Mouse (Mus musculus): ENCODE results near the gene Shisa2.
"Not testable (repeated sequence)": the region's sequence is repeated elsewhere in the genome, so short reads cannot be mapped to it uniquely, and the experiment has no call there.

Gene Shisa2

DNA sequence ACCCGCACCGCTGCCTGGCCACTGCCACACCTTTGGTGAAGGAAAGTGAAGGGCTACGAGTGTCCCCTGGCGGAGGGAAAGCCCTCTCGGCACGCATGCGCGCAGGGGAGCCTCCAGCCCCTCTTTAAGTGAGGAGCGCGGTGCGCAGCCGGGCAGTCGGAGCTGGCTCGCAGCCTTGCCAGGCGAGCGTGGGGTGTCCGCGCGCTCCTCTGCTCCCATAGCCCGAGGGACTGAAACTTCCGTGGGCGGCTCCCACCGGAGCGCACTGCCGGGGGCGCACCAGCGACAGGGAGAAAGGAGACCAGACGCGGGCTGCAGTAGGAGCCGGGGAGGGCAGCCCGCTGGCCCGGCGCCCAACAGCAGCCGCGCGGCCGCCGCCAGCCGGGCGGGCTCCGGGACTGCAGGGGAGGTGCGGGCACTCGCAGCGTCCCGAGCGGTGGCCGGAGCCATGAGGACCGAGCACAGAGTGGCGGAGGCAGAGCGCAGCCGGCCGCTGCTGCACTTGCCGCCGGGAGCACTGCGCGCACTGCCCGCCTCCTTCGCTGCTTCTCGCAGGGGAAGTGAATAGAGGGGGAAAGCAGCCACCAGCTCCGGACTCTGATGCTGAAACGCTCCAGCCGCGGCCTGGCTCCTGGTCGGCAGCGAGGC lies at the start of gene Shisa2:
Gene Shisa2 (plus strand): TSS at position 151 of the 648 bp plus-strand sequence.
- peak; percentile 53 to 55 for DNase-seq

DNA sequence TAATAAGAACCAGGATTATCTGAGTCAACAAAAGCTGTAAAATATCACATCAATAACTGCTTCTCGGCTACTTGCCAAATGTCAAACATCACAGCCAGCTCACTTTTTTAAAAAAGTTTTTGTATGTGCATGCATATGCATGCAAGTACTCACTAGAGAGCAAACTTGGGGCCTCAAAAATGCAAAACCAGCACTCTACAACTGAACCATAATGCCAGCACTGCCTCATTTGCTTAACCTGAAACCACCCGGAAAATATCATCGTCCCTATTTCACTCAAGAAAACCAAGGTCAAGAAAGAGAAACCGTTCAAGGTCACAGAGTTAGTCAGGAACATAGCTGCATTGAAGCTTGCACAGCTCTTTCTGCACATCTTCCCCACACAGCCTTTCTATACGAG lies 48.7 kb upstream of the Shisa2 start:
- DNase-seq = no peak

- peak in 1 of 2 experiments; percentile 27 for DNase-seq
Observed at GRCm38 (mm10) chr14:59590614-59591013, 34.5 kb upstream of the Shisa2 start.

DNA sequence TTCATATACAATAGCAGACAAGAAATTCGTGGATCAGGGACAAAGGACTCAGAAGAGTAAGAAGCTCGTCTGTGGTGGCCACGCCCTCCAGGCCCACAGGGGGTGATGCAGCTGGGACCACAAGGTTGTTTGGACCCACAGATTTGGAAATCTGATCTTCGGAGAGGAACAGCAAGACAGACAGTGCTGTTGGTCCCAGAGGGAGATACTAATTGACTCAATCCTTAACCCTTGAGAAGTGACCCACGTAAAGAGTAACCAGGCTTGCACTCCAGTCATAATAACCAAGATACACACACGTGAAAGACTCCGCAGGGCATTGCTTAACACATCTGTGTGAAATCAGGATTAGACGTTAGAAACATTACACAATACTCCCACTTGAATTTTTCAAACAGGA lies 33.2 kb upstream of the Shisa2 start:
- no peak for DNase-seq

- DNase-seq = no peak
Observed at GRCm38 (mm10) chr14:59592593-59592992, 32.5 kb upstream of the Shisa2 start.

GRCm38 (mm10) chr14:59594988-59595387 lies 30.1 kb upstream of the Shisa2 start:
- DNase-seq = no peak

GRCm38 (mm10) chr14:59597398-59598259 lies 27.5 kb upstream of the Shisa2 start, which contains the start of gene Cdadc1:
Gene Cdadc1, minus strand, starts transcription at chr14:59597959.
- DNase-seq = peak; percentile 92 to 97

DNA sequence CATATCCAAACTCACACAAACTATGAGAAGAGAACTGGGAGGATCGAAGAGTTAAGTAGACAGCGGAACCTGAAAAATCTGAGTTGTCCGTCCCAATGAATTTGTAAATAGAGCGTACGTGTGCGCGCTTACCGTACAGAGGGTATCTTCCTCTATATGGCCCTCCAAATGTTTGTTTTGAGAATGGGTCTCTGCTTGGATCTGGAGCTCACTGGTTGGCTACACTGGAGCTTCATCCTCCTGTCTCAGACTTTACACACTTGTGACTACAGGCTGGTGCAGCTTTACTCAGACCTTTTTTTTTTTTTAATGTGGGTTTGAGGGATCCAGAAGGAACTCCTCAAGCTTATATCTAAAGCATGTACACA lies 26.9 kb upstream of the Shisa2 start:
- DNase-seq = no peak

DNA sequence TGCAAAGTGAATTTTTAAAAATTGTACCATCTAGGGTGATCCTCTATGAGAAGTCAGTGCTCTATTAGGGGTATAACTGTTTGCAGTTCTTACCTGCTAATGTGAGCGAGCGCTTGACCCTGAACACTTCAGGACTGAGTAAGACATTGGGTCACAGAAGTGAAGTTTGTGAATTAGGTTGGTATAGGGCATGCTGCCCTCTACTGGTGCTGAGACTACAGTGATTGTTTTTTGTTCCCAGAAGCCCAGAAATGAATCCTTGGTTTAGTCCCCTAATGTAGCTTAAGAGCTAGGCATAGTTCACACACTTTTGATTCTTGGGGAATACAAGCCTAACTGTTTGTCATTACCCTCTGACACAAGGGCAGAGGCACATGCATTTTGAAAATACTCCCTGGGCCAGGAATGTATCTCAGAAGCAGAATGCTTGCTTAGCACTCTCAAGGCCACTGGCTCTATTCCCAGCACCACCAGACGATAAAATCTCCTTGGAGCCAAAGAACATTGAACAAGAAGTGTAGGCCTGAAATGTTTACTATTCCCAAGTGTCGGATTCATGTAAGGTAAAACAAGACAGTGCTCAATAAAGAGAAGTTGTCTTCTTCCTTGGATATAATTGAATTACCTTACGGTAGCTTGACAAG lies 21.0 kb upstream of the Shisa2 start:
- peak in 1 of 2 experiments; percentile 36 for DNase-seq

- DNase-seq = peak; percentile 25 to 75
Observed at GRCm38 (mm10) chr14:59605671-59606353, 19.3 kb upstream of the Shisa2 start.

- no peak for DNase-seq
Observed at GRCm38 (mm10) chr14:59607021-59607420, 18.1 kb upstream of the Shisa2 start.

GRCm38 (mm10) chr14:59612920-59613625 lies 12.0 kb upstream of the Shisa2 start:
- DNase-seq = peak; percentile 23 to 64

DNA sequence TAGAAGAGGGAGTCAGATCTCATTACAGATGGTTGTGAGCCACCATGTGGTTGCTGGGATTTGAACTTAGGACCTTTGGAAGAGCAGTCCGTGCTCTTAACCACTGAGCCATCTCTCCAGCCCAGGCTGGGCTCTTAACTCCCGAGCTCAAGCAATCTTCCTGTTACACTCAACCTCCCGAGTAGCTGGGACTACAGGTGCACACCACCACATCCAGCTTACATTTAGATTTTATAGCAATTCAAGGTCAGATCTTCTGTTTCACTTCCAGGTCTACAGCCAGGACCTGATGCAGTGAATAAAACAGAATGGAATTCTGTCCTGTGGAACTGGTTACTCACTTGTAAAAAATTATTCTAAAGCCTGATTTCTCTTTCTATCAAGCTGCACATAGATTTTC lies 11.0 kb upstream of the Shisa2 start:
- DNase-seq = not testable (repeated sequence)

GRCm38 (mm10) chr14:59616802-59617201 lies 8.3 kb upstream of the Shisa2 start:
- DNase-seq = no peak

GRCm38 (mm10) chr14:59624326-59624885 lies 702 bp upstream of the Shisa2 start:
- DNase-seq = no peak

GRCm38 (mm10) chr14:59625806-59626364 lies 777 bp downstream of the Shisa2 start:
- no peak for DNase-seq

- DNase-seq = peak in 1 of 2 experiments; percentile 11
Observed at GRCm38 (mm10) chr14:59626711-59627110, 1.6 kb downstream of the Shisa2 start.

DNA sequence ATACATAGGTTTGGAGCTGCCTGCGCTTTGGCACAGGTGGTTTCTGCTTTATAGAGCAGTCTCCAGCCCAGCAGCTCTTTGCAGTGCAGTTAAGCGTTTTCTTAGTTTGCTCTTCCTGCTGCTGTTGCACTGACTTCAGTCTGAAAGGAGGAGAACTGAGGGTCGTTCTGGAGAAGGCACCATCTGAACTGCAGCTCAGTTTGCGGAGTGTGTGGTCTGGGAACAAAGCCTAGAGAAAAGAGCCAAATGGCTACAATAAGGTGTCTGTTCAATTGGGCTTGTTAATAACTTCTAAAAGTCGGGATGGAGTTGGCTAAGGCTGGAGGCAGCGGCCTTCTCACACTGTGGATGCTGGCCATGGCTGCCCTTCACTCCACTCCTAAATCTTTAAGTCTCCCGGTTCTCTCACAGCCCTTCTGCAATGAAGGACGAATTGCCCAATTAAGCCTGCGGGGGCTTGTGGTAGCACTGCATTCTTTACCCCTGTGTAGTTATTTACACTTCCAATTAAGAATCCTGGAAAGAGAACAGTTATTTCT lies 2.1 kb downstream of the Shisa2 start:
- no peak for DNase-seq

GRCm38 (mm10) chr14:59627823-59628222 lies 2.7 kb downstream of the Shisa2 start:
- DNase-seq = no peak

DNA sequence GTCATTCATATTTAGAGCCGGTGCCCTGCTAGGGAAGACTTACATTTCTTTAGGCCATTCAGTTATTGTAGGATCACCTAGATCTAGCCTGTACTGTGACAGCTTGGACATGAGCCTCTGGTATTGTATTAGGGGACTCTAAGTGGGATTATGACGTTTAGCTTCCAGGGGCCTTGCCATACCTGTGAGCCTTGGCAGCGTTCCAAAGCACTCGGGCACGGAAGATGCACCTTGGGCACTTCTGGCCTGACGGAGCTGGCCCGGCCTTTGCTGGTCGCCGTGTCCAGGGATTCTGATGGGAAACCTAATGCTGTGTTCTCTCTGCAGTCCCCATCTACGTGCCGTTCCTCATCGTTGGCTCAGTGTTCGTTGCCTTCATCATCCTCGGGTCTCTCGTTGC lies 4.2 kb downstream of the Shisa2 start:
- no peak for DNase-seq

DNA sequence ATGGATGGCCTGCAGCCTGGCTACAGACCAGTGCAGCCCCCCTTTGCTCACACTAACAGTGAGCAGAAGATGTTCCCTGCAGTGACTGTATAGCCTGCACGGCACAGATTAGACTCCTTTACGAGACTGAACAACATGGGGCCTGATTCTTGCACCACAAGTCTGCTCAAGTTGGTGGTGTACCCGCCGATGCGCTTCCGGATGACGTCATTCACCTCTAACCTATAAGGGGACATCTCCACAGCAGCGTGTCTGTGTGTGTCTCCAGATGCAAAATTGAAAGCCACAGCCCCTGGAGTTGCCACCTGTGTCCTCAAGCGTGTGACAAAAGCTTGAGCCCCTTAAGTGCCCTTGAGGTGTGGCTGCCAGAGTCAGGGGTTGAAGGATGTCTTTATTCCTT lies 5.0 kb downstream of the Shisa2 start:
- DNase-seq = no peak

Data from kidney, adult 8-10 months (tissue).